Mouse (Mus musculus) ES-CJ7 (cell line): ENCODE data around the gene 3110082I17Rik.

Experiments used
- DNase-seq: peaks from one replicate; pipeline ENCODE4 v3.0.0; 2011; ENCODE audit warnings: low read depth, low spot score

3110082I17Rik gene

GRCm38 (mm10) chr5:139353496-139353895 lies 106.8 kb downstream of the 3110082I17Rik start:
- peak; percentile 64 for DNase-seq

GRCm38 (mm10) chr5:139352317-139352716 lies 108.0 kb downstream of the 3110082I17Rik start, which contains the start of gene Cyp2w1:
Cyp2w1 (plus strand) TSS chr5:139352617.
- no peak for DNase-seq

DNA sequence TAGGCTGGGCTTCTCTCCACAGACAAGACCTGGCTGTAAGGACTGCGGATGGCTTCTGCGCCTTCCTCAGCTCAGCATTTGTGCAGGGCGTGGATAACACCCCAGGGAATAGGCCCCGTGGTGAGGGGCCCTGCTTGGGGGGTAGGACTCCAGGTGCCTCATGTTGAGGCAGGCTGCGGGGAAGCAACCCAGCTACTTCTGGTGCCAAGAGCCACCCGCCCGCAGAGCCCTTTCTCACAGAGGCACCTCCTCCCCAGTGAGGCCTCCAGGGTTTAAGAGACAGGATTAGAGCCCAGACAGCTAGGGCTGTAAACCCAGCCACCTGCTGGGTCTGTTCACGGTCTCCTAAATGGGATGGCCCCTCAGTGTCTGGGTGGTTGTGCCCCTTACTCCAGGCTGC lies 108.7 kb downstream of the 3110082I17Rik start:
- DNase-seq = no peak

DNA sequence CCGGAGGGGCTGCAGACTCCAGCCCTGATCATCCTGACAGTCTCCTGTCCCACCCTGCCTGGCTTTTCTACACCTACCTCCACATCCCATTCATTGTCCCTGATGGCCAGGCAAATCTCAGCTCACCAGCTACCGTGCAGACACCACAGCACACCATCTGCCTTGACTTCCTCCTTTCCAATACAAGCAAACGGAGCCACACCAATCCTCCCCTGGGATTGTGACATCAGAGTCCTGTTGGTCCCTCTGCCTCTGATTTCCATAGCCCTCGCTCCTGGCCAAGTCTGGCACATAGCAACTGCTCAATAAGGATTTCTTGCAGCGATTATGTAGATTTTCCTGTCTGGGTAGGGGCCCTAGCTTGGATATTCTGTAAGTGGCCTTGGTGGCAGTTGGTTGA lies 109.2 kb downstream of the 3110082I17Rik start, which contains the start of gene Cox19:
Gene Cox19, minus strand, starts transcription at position 285 of the 400 bp plus-strand sequence.
- DNase-seq = no peak

DNA sequence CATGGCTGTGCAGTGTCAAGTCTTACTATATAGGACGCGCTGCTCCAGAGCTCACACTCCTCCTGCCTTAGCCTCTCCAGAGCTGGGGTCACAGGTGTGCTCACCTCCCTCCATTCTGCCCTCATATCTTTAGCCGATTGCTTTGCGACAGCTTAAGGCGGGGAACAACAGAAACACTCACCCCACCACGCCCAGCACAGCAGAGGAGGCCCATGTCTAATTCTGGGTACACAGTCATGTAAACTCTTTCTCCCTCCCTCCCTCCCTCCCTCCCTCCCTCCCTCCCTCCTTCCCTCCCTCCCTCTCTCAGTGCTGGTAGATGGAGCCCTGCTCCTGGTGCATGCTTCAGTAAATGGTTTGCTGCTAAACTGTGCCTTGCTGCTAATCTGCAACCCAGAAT lies 110.6 kb downstream of the 3110082I17Rik start:
- DNase-seq = no peak

DNA sequence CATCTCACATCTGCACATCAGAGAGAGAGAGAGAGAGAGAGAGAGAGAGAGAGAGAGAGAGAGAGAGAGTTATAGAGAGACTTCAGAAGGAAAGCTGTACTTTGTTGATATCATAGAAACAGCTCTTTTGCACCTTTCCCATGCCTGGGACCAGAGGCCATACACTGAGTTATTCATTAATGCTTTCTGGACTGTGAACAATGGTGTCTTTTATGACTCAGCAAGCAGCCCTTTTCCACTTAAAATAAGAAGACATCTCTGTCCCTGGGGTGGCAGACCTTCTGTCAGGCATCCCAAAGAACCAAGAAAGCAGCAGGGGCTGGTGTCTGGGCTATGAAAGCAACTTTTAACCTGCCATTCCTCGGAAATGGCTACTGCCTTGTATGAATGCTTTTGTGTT lies 113.1 kb downstream of the 3110082I17Rik start:
- DNase-seq = no peak

DNA sequence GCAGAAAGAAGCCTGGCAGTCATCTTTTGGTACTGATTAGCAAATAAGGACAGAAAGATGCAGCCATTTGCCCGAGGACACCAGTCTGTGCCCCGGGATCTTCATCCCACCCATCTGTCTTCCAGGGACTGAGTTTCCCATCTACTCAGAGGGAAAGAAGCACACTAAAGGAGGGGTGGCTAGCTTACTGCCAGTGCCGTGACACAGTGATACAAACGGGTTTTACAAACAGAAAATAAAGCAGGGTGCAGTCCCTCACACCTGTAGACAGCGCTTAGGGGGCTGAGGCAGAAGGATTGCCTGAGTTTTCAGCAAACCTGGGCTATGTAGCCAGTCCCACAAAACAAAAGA lies 115.0 kb downstream of the 3110082I17Rik start:
- DNase-seq = no peak

GRCm38 (mm10) chr5:139344687-139345363 lies 115.5 kb downstream of the 3110082I17Rik start:
- peak; percentile 94 for DNase-seq

DNA sequence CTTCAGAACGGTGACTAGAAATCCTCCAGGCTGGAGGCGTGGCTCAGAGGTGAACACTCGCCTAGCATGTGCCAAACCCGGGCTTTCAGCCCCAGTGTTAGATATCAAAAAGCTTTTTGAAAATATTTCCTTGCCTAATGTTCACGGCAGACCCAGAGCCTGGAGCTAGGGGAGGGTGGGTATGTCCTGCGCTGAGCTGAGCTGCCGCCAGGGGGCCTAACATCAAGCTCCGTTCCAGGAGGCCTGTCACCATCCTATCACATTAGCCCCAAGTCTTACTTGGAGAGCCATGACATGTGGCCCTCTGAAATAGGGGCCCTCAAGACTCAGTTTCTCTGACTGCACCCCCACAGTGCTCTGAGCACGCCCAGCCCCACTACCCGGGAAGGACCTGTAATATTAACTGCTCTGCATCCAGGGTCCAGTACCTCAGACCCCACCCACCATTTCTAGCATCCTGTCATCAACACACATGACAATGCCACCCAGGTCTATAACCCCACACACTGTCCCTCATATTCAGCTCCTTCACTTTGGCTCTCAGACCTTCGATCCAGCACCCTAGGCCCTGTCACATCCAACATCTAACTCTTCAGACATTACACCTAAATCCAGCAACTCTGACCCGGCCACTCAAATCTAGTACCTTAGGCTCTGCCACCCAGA lies 116.2 kb downstream of the 3110082I17Rik start:
- DNase-seq = peak; percentile 86

GRCm38 (mm10) chr5:139338891-139339290 lies 121.4 kb downstream of the 3110082I17Rik start:
- DNase-seq = no peak

- no peak for DNase-seq
Observed at GRCm38 (mm10) chr5:139338403-139338802, 121.9 kb downstream of the 3110082I17Rik start.

DNA sequence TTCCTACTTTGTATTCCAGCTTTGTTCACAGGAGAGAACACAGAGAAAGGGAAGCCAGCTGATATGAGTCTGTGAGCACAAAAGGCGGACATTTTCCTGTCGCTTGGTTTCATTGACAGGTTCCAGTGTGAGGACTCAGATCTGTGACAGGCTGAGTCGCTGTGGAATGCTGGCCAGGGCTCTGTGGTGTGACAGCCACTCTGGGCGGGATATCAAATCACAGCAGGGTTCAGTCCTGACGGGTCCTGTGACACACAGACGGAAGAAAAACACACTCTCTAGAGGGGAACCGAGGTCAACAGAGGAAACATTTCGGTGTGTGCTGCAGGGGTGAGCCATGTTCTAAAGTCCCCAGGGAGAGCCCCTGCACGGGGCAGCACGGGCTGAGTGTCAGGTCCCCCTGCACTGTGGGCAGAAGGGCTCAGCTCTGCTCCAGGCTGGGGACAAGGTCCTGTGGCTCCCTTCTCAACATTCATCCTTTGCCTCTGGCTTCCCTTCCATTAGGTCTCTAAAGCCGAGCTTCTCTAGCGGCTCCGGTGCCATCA lies 122.4 kb downstream of the 3110082I17Rik start:
- no peak for DNase-seq

DNA sequence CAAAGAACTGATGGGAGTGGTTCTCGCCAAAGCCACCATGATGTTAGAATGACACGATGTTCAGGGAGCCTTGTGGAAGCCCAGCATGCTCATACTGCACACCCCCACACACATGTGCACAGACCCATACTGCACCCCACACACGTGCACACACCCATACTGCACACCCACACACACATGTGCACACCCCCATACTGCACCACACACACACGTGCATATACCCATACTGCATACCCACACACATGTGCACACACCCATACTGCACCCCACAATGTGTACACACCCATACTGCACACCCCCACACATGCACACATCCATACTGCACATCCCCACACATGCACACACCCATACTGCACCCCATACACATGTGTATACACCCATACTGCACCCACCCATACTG lies 124.7 kb downstream of the 3110082I17Rik start:
- no peak for DNase-seq

DNA sequence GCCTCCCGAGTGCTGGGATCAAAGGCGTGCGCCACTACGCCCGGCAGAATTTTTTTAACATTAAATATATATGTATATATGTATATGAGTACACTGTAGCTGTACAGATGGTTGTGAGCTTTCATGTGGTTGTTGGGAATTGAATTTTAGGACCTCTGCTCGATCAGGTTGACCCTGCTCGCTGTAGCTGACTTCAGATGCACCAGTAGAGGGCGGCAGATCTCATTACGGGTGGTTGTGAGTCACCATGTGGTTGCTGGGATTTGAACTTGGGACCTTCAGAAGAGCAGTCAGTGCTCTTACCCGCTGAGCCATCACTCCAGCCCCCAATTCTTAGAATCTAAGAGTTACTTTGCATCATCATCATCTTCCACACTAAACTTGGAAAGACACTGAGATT lies 125.9 kb downstream of the 3110082I17Rik start:
- peak; percentile 40 for DNase-seq

- DNase-seq = no peak
Observed at GRCm38 (mm10) chr5:139333301-139334013, 126.9 kb downstream of the 3110082I17Rik start.

DNA sequence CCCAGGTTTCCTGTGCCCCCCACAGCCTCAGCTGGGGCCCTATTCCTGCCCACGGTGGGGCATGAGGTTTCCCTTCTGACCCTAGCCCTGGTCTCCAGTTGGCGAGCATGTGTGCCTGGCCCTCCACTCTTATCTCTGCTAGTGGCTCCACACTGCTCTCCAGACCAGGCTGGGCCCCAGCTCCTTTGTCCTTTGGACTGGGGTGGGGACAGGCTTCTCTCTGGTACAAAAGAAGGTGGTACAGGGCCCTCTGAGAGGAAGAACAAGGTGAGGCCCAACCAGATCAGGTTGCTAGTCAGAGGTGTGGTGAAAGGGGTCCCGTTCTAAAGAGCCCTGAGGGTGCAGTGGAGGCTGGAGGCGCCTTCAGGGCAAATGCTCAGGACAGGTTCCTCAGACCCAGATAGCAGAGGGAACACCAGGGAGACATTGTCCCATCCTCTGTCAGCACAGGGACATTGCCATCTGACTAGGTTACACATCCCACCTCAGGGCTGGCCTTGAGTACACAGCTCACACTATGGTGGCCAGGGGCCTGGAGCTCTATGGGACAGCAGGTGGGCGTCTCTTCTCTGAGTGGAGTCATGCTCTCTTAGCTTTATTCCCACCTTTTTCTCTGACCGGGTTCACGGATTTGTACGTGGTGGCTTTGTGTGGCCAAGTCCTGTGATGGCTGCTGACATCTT lies 127.6 kb downstream of the 3110082I17Rik start:
- DNase-seq = no peak

GRCm38 (mm10) chr5:139331742-139332141 lies 128.6 kb downstream of the 3110082I17Rik start:
- peak; percentile 79 for DNase-seq

DNA sequence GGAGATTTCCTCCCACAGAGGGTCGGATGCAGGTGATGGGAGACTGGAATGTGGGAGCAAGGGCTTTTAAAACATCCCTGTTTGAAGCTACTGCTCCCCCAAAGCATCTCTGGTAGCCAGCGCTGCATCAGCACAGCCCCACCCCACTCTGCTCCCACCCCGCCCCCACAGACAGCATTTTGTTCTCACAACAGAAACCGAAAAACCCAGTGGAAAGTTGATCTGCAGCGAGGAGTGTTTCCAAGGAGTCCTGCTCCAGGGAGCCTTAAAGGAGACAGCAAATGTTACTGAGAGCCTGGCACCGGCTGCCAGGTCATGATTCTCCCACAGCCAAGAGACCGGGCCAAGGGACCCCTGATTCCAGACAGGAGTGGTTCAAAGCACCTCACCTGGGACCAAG lies 129.6 kb downstream of the 3110082I17Rik start:
- DNase-seq = no peak

DNA sequence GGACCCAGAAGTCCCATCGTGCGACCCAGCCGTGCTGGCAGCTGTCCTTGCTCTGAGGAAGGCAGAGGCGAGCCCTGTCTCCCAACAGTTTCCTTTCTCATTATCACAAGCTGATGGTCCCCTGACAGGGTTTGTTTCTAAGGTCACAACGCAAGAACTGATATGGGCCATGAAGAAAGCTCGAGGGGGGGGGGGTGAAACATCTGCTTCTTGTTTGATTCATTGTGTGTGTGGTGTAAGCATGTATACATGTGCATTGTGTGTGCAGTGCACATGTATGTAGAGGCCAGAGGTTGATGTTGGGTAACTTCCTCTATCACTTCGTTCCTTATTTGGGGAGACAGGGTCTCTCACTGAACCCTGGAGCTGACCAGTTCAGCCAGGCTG lies 132.7 kb downstream of the 3110082I17Rik start:
- no peak for DNase-seq

GRCm38 (mm10) chr5:139326986-139327633 lies 133.2 kb downstream of the 3110082I17Rik start:
- no peak for DNase-seq

GRCm38 (mm10) chr5:139326111-139326696 lies 134.1 kb downstream of the 3110082I17Rik start:
- peak; percentile 77 for DNase-seq
